Mouse (Mus musculus) heart, embryonic 15.5 days (tissue): ENCODE data around the gene Zbtb2. TPM values are rescaled to one million over a fixed set of nuclear protein-coding genes. Genes with fewer than 3 reads are reported as not detected.
"Not testable (repeated sequence)": the region's sequence is repeated elsewhere in the genome, so short reads cannot be mapped to it uniquely, and the experiment has no call there.

ENCODE experiments used
- ATAC-seq: fragments of 200-750 bp; cut with Nextera tagmentation; replicated peaks from 2 replicates; pipeline ENCODE4 v1.8.0; 2017; ENCODE audit warnings: low read depth, moderate TSS enrichment; ENCODE audit not compliant: insufficient number of reproducible peaks, insufficient read depth, low FRiP score
- H3K27ac ChIP-seq: fragments of 300-500 bp; sonication (generic); 2 replicates; pipeline ENCODE4 v1.5.1; 2015; ENCODE audit warnings: mild to moderate bottlenecking, inconsistent platforms
- H3K27me3 ChIP-seq: fragments of 300-500 bp; sonication (generic); 2 replicates; pipeline ENCODE4 v1.6.1; 2015; ENCODE audit warnings: inconsistent platforms
- H3K36me3 ChIP-seq: fragments of 300-500 bp; sonication (generic); 2 replicates; pipeline ENCODE4 v1.6.1; 2015; ENCODE audit warnings: mild to moderate bottlenecking, inconsistent platforms
- H3K4me1 ChIP-seq: fragments of 300-500 bp; sonication (generic); replicated peaks from 2 replicates; pipeline ENCODE4 v1.6.1; 2015; ENCODE audit warnings: inconsistent platforms
- H3K4me2 ChIP-seq: fragments of 300-500 bp; sonication (generic); 2 replicates; pipeline ENCODE4 v1.6.1; 2015; ENCODE audit warnings: inconsistent platforms, mild to moderate bottlenecking, moderate library complexity
- H3K4me3 ChIP-seq: fragments of 300-500 bp; sonication (generic); 2 replicates; pipeline ENCODE4 v1.5.1; 2015; ENCODE audit warnings: mild to moderate bottlenecking, inconsistent platforms
- H3K9ac ChIP-seq: fragments of 300-500 bp; sonication (generic); 2 replicates; pipeline ENCODE4 v1.6.1; 2015; ENCODE audit warnings: mild to moderate bottlenecking, inconsistent platforms
- H3K9me3 ChIP-seq: fragments of 300-500 bp; sonication (generic); replicated peaks from 2 replicates; pipeline ENCODE4 v1.6.1; 2016; ENCODE audit warnings: inconsistent platforms
- WGBS: fragments of 180-500 bp; shearing (Covaris S2); methylation state at CpG from one replicate; pipeline ENCODE4 v1.1.7; 2015; ENCODE audit warnings: mixed read lengths; 5-methylcytosine and 5-hydroxymethylcytosine counted together
- polyA plus RNA-seq: library from polyadenylated mRNA; unstranded; fragments of >200 nt; fragmentation: Nextera tagmentation; extraction: Ambion mirVana; gene quantifications from 2 replicates; pipeline ENCODE4 v1.2.1, GENCODE M21; 2015

Zbtb2 gene
- polyA plus RNA-seq = 7.8 and 9.8 TPM in 2 replicates

GRCm38 (mm10) chr10:4387701-4388383 lies at the start of gene Zbtb2:
TSS of gene Zbtb2 (minus strand) at chr10:4388108.
- H3K9me3 ChIP-seq = no peaks in the 10 kb centered on the region
- WGBS = under 1% methylated on average over 74 of the region's 87 CpGs
- H3K27ac ChIP-seq = peak within 1 kb of the TSS; percentile 99
- H3K4me2 ChIP-seq = peak within 1 kb of the TSS; percentile 85
- peak within 1 kb of the TSS; percentile 91 for H3K9ac ChIP-seq
- H3K36me3 ChIP-seq = no peaks in the 10 kb centered on the region
- peak; percentile 4; the same call in 1 of the 2 replicates for ATAC-seq
- H3K27me3 ChIP-seq = no peaks in the 10 kb centered on the region
- peak within 1 kb of the TSS; percentile 90 for H3K4me3 ChIP-seq
- peaks cover 50% of the 10 kb centered on the region for H3K4me1 ChIP-seq

GRCm38 (mm10) chr10:4435416-4435815 lies 47.5 kb upstream of the Zbtb2 start:
- Histone ChIP-seq H3K4me1 (peaks cover 14% of the 10 kb centered on the region), H3K4me3 (no peak overlapping the region), H3K27me3 (no peaks in the 10 kb centered on the region), H3K9ac (no peak overlapping the region), H3K4me2 (no peak overlapping the region), H3K9me3 (no peaks in the 10 kb centered on the region), H3K36me3 (peaks cover 21% of the 10 kb centered on the region), H3K27ac (no peak overlapping the region)
- no peak for ATAC-seq
- 86% methylated on average over 3 of the region's 3 CpGs for WGBS

DNA sequence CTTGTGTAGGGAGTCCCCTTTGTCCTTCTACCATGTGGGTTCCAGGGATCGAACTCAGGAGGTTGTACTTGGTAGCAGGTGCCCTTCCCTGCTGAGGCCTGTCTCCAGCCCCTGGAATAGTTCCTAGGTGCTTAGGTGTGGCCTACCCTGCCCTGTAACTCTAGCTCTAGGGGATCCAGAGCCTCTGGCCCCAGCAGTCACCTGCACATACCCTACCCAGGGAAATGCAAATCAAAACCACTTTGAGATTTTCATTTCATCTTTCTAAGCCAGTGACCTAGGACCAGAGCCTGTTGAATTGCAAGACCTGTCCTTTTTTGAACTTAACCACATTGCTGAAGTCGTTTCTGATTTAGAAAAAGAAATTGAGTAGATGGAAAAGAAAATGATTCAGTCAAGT lies 46.0 kb upstream of the Zbtb2 start:
- not testable (repeated sequence) for H3K4me2 ChIP-seq, H3K4me3 ChIP-seq, H3K36me3 ChIP-seq, H3K27me3 ChIP-seq, H3K27ac ChIP-seq, H3K9me3 ChIP-seq, ATAC-seq, H3K9ac ChIP-seq
- 75% methylated on average over 2 of the region's 2 CpGs for WGBS
- H3K4me1 ChIP-seq = peaks cover 23% of the 10 kb centered on the region

DNA sequence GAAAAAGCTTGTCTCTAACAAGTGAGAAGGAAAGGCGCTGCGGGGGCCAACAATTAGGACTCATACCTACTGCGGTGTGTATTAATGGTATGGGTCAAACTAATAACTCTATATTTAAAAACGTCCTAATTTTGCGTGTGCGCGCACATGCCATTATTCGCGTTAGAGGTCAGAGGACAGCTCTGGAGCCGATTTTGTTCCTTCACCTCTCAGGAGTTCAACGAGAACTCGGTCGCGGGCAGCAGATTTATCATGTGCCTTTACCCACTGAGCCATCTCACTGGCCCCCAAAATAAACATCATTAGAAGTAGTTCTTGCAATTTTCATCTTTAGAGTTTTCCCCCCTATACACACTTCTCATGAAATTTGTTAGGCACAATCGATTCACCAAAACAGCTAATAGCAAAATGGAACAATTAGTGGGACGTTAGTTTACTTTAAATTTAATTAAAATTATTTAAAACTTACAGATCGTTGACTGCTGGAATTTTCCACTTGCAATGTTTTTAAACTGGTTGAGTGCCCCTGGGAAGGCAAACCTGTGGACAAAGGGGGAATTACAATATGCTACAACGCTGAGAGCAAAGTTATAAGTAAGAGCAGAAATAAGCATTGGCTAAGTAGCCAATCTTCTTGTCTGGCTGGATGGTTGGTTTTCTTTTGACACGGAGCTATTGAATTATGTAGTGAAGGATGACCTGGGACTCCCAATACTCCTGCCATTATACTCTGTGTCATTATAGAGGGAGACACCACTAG lies 45.3 kb upstream of the Zbtb2 start:
- Histone ChIP-seq H3K9ac (peak overlapping the region; percentile 71), H3K36me3 (peaks cover 7% of the 10 kb centered on the region; the same call in 1 of the 2 replicates), H3K27ac (peak overlapping the region; percentile 90), H3K4me1 (peaks cover 23% of the 10 kb centered on the region), H3K4me3 (peak overlapping the region; percentile 70), H3K4me2 (peak overlapping the region; percentile 56), H3K27me3 (no peaks in the 10 kb centered on the region), H3K9me3 (no peaks in the 10 kb centered on the region)
- 9% methylated on average over 19 of the region's 19 CpGs for WGBS
- no peak for ATAC-seq

DNA sequence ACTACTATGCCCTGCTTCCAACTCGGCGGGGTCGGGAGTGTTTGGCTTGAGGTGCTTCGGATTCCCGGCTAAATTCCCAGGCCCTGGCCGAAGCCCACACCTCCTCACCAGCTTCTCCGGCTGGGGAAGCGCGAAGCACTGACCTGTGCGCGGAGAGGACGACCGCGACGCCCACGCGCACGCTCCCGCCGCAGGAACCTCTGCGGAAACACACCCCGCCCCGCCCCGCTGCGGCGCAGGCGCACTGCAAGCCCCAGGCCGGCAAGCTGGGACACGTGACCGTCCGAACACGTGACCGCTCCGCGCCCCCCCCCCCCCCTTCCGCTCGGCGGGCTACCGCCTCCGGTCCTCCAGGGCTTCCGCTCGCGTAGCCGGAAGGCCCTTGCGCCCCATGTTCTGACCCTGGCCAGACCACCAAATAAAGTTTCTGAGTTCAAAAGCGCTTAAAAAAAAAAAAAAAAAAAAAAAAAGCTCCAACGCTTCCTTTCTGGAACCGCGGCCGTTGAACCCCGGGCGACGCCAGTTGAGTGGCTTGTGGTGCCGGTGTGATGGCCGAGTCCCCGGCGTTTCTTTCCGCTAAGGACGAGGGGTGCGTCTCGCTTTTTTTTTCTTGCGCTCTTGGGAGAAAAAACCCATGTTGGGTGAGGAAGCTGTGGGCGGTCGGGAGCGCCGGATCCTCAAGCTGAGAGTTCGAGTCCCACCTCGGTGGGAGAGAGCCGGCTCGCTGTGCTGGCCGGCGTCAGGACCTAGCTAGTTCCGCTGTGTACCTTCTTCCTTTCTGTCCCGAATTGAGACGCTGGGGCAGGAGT lies 44.4 kb upstream of the Zbtb2 start, which contains the start of the genes Rmnd1 and Armt1:
Gene Rmnd1, minus strand, starts transcription at position 266 of the 809 bp plus-strand sequence.
Gene Armt1, plus strand, starts transcription at position 345 of the 809 bp plus-strand sequence.
- under 1% methylated on average over 71 of the region's 75 CpGs for WGBS
- ATAC-seq = peak; percentile 93

GRCm38 (mm10) chr10:4431746-4432122 lies 43.8 kb upstream of the Zbtb2 start:
- 0 out of 2 replicates have a peak, but pooled peaks have one; percentile 0 for ATAC-seq
- Histone ChIP-seq H3K4me1 (peaks cover 23% of the 10 kb centered on the region), H3K27me3 (no peaks in the 10 kb centered on the region), H3K9me3 (no peaks in the 10 kb centered on the region), H3K36me3 (peaks cover 15% of the 10 kb centered on the region; the same call in 1 of the 2 replicates), H3K4me3 (peak overlapping the region; percentile 70), H3K4me2 (peak overlapping the region; percentile 75), H3K9ac (peak overlapping the region; percentile 64), H3K27ac (peak overlapping the region; percentile 76)
- WGBS = 9% methylated on average over 5 of the region's 5 CpGs

More for the DNA sequence above, 44.4 kb upstream of the Zbtb2 start, which contains the start of the genes Rmnd1 and Armt1:
- H3K4me1 ChIP-seq = peaks cover 23% of the 10 kb centered on the region
- H3K36me3 ChIP-seq = peaks cover 13% of the 10 kb centered on the region; the same call in 1 of the 2 replicates
- no peaks in the 10 kb centered on the region for H3K27me3 ChIP-seq
- H3K4me3 ChIP-seq = peak within 1 kb of the TSS; percentile 70
- H3K27ac ChIP-seq = peak within 1 kb of the TSS; percentile 90
- H3K4me2 ChIP-seq = peak within 1 kb of the TSS; percentile 75
- H3K9me3 ChIP-seq = no peaks in the 10 kb centered on the region
- peak within 1 kb of the TSS; percentile 71 for H3K9ac ChIP-seq

DNA sequence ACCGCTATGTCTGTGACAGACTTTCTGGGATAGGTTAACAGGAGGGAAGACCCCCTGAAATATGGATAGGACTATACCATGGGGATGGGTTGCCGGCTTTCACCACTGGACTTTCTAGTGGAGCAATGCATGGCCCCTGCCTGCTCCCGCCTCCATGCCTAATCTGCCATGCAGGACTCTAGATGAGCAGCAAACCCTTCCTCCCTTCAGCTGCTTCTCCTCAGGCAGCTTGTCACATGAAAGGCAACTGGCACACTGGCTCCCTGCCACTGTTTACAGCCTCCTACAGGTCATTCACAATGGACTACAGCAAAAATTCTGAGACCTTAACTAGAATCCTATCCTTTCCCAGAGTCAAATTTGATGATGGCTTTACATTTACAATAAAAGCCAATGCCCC lies 42.9 kb upstream of the Zbtb2 start:
- Histone ChIP-seq H3K4me2 (peak overlapping the region; percentile 75), H3K9me3 (no peaks in the 10 kb centered on the region), H3K27ac (peak overlapping the region; percentile 76), H3K36me3 (peaks cover 24% of the 10 kb centered on the region), H3K4me3 (peak overlapping the region; percentile 70), H3K4me1 (peaks cover 23% of the 10 kb centered on the region), H3K9ac (peak overlapping the region; percentile 64), H3K27me3 (no peaks in the 10 kb centered on the region)
- no peak for ATAC-seq
- WGBS = 88% methylated on average over 3 of the region's 3 CpGs

DNA sequence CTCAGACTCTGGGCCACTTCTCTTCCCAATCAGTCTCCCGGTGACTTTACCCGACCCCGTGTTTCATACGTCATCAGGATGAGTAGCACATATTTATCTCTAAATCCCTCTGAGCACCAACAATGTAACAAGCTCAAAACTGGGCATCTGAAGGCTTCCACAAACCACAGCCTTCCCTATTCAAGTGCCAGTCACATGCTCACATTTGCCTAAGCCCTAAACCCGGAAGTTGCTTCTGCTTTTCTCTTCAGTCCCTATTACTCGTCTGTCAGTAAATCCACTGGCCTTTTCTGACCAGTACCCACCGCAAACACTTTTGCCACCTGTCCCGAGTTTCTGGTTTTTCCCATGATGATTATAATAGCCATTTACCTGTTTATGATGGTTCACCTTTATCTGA lies 42.5 kb upstream of the Zbtb2 start:
- Histone ChIP-seq H3K27ac (peak overlapping the region; percentile 76), H3K36me3 (peaks cover 28% of the 10 kb centered on the region), H3K9ac (peak overlapping the region; percentile 64; the same call in 1 of the 2 replicates), H3K4me1 (peaks cover 23% of the 10 kb centered on the region), H3K27me3 (no peaks in the 10 kb centered on the region), H3K4me3 (peak overlapping the region; percentile 70), H3K9me3 (no peaks in the 10 kb centered on the region), H3K4me2 (peak overlapping the region; percentile 75)
- 81% methylated on average over 8 of the region's 8 CpGs for WGBS
- no peak for ATAC-seq

GRCm38 (mm10) chr10:4425245-4425644 lies 37.3 kb upstream of the Zbtb2 start:
- Histone ChIP-seq H3K9ac (no peak overlapping the region), H3K4me3 (no peak overlapping the region), H3K9me3 (no peaks in the 10 kb centered on the region), H3K4me1 (peaks cover 8% of the 10 kb centered on the region), H3K27ac (no peak overlapping the region), H3K4me2 (no peak overlapping the region), H3K27me3 (no peaks in the 10 kb centered on the region), H3K36me3 (peaks cover 65% of the 10 kb centered on the region)
- 75% methylated on average over 8 of the region's 8 CpGs for WGBS
- ATAC-seq = no peak

DNA sequence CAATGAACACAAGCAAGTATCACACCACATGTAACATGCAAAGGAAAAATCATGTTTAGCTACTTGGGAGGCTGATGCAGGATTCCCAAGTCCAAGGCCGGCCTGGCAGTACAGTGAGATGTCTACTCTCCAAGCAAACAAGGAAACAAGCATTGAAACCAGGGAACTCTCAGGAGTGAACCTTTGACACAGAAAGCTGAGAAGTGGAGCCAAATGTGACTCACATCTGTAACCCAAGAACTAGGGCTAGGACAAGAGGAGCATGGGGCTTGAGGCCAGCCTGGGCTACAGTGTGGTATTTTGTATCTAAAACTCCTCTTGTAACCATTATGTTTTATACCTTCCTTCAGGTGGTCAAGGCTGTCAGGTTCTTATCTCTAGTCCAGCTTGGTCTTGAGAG lies 19.3 kb upstream of the Zbtb2 start:
- peaks cover 15% of the 10 kb centered on the region for H3K4me1 ChIP-seq
- H3K4me2 ChIP-seq = no peak overlapping the region
- H3K27ac ChIP-seq = no peak overlapping the region
- H3K36me3 ChIP-seq = peaks cover 53% of the 10 kb centered on the region
- WGBS = 93% methylated on average over 1 of the region's 1 CpGs
- H3K9me3 ChIP-seq = no peaks in the 10 kb centered on the region
- no peak overlapping the region for H3K4me3 ChIP-seq
- H3K9ac ChIP-seq = no peak overlapping the region
- H3K27me3 ChIP-seq = no peaks in the 10 kb centered on the region
- ATAC-seq = no peak

DNA sequence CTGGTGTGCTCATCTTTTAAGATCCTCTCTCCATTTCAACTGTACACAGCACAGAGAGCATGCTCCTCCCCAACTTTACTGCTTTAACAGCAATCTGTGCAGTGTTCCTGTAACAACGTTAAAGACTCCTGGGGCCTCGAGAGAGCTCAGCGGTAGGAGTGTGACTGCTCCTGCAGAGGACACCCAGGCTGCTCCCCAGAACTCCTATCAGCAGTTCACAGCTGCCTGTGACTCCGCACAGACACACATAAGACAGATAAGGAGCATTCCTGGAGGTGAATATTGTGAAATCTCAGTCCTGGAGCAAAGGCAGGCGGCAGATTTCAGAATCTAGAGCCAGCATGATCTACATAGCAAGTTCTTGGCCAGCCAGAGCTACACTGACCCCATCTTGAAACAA lies 17.6 kb upstream of the Zbtb2 start:
- Histone ChIP-seq H3K4me1 (peaks cover 15% of the 10 kb centered on the region), H3K27me3 (no peaks in the 10 kb centered on the region), H3K4me2 (no peak overlapping the region), H3K4me3 (no peak overlapping the region), H3K36me3 (peaks cover 44% of the 10 kb centered on the region), H3K9me3 (no peaks in the 10 kb centered on the region), H3K27ac (peak overlapping the region; percentile 66), H3K9ac (no peak overlapping the region)
- peak; percentile 67 for ATAC-seq
- WGBS = 25% methylated on average over 5 of the region's 5 CpGs
